Mouse (Mus musculus) adipocyte (in vitro differentiated cells): ENCODE measurements around the gene Ppa2.

Source experiments
- DNase-seq: peaks from one replicate; pipeline ENCODE4 v3.0.0-alpha.2; 2016; ENCODE audit warnings: low spot score

Ppa2 gene

DNA sequence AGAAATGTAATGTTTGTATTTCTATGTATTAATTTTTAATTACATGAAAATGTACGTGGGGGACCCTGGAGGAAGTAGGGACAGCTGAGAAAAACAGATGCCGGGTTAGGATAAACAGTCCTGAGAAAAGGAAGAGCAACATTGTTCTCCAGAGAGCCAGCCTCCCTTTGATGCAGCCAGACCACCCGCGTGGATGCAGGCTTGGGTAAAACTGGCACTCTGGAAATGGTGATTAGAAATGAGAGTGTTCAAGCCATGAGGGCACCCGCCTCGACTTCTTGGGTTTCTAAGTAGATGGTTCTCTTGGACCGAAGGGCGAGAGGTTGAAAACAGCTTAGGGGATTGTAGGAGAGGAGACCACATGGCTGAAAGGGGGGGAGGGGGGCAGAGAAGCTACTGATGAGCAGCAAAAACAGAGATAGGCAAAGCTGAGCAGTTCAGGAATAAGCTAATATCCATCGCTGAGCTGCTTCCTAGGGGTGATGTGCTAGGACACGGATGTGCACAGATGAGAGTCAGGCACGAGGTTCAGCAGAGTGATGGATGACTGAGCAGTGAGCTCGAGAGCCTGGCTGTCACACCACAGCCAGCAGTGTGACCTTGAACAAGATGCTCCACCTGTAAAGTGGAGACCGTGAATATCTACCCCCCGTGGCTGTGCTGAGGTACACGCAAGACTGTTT is 21.4 kb downstream of the Ppa2 start:
- DNase-seq = no peak

GRCm38 (mm10) chr3:133332280-133332679 is 22.4 kb downstream of the Ppa2 start:
- no peak for DNase-seq

GRCm38 (mm10) chr3:133333267-133334170 is 23.6 kb downstream of the Ppa2 start:
- DNase-seq = no peak

GRCm38 (mm10) chr3:133334691-133335090 is 24.8 kb downstream of the Ppa2 start:
- DNase-seq = no peak

DNA sequence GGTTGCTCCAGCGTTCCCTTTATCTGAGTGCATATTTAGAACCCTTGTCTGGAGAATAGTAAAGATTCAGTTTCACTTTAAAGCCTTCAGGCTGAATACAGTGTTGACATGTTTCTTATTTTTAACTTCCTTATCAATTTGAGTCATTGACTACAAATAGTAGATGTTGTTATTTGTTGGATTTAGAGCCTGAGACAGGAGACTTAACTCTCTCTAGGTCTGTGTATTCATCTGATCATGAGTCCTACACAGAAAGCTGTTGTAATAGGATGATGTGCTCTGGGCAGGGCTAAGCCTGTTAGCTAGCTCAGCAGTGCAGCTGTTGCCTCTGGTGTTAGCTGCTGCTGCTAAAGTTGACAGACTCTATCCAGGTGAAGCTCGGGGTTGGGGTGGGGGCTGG is 25.3 kb downstream of the Ppa2 start:
- DNase-seq = no peak

DNA sequence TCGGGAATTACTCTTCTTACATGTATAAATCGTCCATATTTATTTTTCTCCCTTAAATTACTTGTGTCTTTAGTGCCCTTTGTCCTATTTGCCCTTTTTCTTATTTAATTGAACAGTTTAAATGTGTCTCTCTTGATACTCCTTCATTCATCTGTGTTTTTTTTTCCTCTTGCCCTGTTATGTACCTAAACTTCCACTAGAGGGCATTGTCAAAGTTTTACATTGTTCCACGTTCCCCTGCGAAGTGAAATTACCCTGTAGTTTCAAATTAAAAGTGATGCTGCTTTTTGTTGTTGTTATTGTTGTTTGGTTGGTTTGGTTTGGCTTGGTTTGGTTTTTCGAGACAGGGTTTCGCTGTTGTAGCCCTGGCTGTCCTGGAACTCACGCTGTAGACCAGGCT is 26.5 kb downstream of the Ppa2 start:
- DNase-seq = no peak

GRCm38 (mm10) chr3:133338851-133339356 is 29.0 kb downstream of the Ppa2 start:
- no peak for DNase-seq

DNA sequence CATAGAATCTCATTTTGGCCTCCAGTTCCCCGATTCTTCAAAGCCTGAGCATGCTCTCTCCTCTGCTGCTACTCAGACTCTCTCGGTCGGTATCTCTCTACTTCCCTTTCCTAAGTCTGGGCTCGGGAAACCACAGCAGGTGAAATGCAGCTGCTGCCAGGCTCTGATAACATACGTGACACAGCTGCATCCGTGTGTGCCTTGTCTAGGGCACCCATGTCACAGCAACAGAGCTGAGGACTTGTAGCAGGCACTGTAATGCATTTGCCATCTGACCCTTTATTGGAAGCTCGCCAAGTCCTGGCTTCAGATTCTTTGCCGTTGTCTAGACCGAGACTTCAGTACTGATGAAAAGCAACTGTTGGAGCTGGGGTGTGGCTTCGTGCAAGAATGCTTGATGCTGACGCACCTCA is 29.5 kb downstream of the Ppa2 start:
- DNase-seq = no peak

DNA sequence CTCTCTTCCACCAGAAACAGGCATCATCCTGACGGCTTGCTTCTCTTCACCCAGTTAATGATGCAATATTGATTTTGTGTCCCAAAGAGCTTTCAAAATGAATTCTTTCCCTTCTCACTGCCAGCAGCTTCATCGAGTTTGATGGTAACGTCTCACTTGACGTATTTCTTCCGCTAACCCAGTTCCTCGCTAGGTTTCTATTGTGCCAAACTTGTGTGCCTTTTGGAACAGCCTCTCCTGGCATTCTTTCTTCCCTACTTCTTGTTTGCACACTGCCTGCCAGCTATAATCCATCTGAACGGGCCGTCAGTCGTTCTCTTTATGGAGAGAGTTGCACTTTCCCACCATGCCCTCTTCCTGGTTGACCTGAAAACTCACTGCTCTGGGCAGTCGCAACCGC is 31.2 kb downstream of the Ppa2 start:
- peak; percentile 60 for DNase-seq

GRCm38 (mm10) chr3:133347535-133347934 is 37.6 kb downstream of the Ppa2 start:
- peak; percentile 94 for DNase-seq

DNA sequence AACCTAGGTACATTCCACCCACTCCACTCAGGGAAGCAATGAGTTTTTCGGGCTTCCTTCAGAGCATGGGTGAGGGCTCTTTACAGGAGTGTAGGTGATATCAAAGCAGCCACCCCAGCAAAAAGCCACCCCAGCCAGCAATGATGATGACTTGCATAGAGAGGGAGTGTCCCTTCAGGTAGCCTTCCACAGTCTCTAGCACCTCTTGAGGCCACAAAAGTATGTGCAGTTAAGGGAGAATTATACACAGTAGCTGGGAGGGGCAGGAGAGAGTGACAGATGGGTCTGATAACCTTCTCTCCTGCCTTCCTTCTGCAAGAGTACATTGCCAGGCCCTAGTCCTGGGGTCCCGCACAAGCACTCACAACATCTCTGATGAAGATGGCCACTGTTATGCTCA is 38.9 kb downstream of the Ppa2 start:
- DNase-seq = no peak

DNA sequence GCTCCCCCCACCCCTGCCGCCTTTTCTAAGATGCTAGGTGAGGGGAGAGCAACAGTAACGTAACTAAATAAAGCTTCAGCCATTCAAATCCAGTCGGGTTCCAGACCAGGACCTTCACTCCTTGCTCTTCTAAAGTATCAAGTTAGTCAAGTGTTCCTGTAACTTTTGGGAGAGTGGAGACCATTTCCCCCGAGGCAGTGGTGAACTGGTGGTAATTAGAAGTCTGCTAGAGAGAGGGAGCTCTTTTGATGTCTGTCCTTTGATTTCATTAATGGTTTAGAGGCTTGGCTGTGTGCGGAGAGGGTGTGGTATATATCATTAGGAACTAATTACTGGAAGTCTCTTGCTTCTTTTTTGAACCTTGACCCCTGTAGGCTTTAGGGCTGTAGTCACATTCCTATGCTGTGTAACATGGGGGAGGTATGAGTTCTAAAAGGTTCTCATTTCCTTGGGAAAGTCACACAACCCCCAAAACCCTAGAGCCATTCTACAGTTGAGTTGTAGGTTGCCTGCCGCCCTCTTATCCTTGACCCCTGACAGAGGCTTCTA is 47.6 kb downstream of the Ppa2 start:
- no peak for DNase-seq

GRCm38 (mm10) chr3:133357977-133358376 is 48.1 kb downstream of the Ppa2 start:
- no peak for DNase-seq

DNA sequence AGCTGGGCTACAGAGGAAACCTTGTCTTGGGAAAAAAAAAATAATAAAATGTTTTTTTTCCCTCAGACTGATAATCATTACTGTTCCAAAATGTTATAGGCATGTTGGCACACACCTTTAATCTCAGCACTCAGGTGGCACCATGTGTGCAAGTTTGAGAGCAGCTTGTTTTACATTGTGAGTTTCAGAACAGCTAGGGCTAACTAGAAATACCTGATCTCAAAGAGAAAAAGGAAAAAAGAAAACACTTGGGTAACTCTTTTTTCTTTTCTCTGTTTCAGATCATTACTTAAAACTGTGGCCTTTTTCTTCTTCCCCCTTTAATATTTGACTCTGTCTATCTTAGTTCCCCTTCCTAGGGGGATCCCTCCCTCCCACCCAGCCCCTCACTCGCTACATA is 51.5 kb downstream of the Ppa2 start:
- no peak for DNase-seq

GRCm38 (mm10) chr3:133364138-133364537 is 54.2 kb downstream of the Ppa2 start:
- DNase-seq = no peak

DNA sequence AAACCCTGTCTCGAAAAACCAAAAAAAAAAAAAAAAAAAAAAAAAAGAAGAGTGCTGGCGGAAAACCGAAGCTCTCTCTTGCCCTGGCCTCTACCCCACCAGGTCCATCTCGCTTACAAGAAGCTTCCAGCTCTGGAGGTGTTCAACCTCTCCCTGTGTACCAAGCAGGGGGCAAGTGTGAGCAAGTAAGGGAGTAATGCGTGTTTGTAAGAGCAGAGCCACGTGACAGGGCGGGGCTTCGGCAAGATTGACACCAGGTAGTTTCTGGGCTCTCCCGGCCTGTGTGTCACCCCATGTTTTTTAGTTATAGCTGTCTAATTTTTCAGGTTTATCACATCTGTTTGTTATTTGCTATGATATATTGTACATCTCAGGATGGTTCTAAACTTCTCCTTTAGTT is 56.2 kb downstream of the Ppa2 start:
- no peak for DNase-seq

GRCm38 (mm10) chr3:133378174-133378573 is 68.3 kb downstream of the Ppa2 start:
- DNase-seq = no peak

- no peak for DNase-seq
These were observed 70.1 kb downstream of the Ppa2 start for GRCm38 (mm10) chr3:133379997-133380396.

- DNase-seq = no peak
These were observed 71.6 kb downstream of the Ppa2 start for GRCm38 (mm10) chr3:133381519-133381918.

DNA sequence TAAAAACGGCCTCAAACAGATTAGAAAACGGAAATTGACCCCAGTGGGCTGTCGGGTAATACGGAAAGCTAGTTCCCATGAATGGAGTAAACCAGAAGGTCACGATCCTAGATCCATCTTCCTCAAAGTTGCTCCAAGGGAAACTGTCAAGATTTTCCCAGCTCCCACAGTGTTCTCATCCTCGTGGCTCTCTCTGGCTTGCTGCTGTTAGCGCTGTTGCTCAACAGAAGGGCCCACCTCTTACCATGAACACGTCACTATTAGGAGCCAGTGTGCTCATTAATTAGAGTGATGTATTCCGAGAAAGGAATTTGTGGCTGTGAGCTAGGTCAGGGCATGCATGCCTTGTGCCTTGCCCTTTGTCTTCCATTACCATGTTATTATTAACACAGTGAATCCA is 72.2 kb downstream of the Ppa2 start:
- DNase-seq = no peak

DNA sequence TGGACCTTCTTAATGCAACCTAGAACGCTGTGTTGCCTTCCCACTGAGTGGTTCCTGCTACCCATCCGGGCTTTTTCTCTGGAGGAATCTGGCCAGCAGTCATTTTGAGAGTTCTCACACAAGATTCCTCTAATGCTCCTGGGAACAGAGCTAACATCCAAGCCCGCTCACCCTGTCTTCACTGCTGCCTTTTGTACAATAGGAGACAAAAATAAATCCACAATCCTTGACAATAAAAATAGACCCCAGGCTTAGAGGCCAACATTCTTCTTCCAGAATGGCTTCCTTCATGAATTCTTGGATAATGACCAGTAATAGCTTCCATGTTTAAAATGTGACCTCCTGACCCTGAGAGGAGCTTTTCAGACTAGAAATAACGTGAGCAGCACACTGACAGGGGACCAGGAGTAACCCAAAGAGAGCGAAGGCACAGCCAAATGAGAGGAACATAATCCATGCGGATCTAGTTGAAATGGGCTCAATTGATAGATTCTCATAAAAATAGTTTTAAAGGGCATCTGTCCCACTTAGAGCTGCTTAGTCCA is 74.3 kb downstream of the Ppa2 start:
- DNase-seq = peak; percentile 3

DNA sequence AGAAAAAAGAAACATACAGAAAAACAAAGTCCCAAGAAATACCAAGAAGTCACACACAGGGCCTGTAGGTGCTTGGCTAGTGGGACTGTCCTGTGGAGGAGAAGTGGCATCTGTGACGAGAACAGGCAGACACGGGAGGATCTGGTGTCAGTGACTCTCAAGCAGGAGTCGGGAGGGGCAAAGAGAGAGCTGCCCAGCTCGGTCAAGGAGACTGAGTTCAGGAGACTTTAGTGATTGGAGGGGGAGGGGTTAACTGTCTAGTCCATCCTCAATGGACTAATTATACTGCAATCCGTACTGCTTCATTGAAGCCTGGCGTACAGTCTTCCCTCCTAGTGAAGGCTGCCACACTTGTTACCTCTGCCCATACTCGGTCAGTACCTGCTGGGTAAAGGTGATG is 77.4 kb downstream of the Ppa2 start:
- DNase-seq = no peak
